Mouse (Mus musculus): ENCODE measurements at regions not wholly inside any gene's neighbourhood (a gene's known extent, or its start where the extent isn't known, plus 50 kb on each side); places are given as distances from the start of the nearest gene placed in this dataset.

DNA sequence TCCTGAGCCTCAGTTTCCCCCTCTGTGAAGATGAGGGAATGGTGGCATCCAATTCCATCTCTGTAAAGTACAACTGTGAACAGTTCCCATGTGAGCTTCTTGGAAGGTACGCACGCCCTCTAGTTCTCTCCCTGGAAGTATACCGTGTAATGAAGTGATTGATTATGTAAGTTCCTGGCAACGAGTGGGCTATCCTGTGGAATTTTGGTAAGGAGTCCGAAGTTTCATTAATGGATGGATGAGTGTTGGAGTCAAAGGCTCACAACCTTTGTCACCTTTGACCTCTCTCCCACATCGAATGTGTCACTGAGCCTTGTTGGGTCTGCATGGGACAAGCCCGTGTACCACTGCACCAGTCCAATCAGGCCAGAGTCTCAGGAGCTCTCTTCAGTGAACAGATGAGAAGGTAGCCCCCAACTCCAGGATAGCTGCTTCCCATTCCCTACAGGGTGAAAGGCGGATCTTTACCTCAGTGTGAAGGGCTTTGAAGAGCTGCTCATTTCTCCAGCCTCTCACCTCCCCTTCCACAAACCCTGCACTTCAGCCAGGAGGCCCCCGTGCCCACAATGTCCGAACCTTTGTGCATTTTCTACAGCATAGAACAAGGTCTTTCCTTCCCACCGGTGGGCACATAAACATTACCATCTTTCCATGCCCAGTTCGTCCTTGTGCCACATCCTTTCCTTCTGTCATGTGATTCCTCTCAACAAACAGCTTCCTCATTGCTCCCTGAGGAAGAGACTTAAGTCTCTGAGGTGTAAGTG, 217.8 kb downstream of the Mycn start:
- TF ChIP-seq TAL1 (IDR thresholded peaks at IDR 0.05; ENCODE audit: low read length) (no peak), GATA1 (IDR thresholded peaks at IDR 0.05; ENCODE audit: low read length) (no peak)
